Mouse (Mus musculus): ENCODE measurements at regions not wholly inside any gene's neighbourhood (a gene's known extent, or its start where the extent isn't known, plus 50 kb on each side); places are given as distances from the start of the nearest gene placed in this dataset.

DNA sequence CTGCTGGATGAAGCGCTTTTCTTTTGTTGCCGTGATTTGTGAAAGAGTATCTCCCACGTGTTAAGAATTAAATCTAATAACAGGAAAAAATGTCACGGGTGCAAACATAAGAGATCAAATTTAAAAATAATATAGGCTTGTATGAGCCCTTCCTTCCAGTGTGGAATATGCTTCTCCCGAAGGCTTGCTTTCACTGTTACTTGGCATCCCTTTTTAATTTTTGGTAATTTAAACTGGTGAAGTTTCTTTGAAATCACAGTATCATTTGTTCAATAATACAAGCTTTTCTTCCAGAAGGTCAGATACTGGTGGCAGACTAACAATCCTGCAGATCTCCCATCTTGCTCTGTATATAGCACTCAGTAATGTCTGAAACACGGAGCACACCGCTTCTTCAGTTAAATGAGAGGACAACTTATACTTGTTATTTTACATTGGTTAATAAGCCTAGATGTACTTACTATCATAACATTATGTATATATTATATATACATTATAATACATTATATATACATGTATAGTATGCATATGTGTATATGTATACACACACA is 98.2 kb downstream of the Plk2 start:
- Histone ChIP-seq H3K79me2 (ENCODE audit: control insufficient read depth, insufficient read depth) (no peaks in the 10 kb centered on the region), H3K4me2 (ENCODE audit: low read depth) (no peak overlapping the region)

DNA sequence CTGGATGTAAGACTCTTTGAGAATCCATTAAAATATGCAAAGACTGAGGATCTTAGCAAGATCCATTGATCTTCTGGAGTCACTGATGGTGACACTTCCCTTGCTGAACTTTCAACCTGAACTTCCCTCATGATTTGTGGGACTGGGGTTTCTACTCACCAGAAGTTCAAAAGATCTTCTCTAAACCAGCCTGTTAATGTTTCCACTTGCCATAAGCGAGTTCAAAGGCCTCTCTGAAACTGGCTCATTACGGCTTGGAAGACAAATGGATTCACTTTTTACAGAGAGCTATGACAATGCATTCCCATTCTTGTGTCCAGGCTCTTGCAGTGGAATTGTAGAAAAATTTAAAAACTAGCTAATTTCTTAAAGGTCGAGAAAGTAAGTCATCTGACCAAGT is 102.6 kb downstream of the Plk2 start:
- H3K4me3 ChIP-seq: no peak overlapping the region
- TF ChIP-seq TCF12 (IDR thresholded peaks at IDR 0.05; ENCODE audit: insufficient read depth, poor library complexity, severe bottlenecking): no peak
- TF ChIP-seq USF1 (IDR thresholded peaks at IDR 0.05; ENCODE audit: low read depth): no peak
- TF ChIP-seq SRF (IDR thresholded peaks at IDR 0.05; ENCODE audit: control insufficient read depth, insufficient read length, low read depth): no peak
- TF ChIP-seq E2F4 (IDR thresholded peaks at IDR 0.05; ENCODE audit: insufficient read depth): no peak
- no peak for TF ChIP-seq MYOG (IDR thresholded peaks at IDR 0.05; ENCODE audit: control insufficient read depth in 1 of 3, insufficient read depth in 1 of 3, insufficient read length in 2 of 3, low read depth in 2 of 3)
- TF ChIP-seq MAX (IDR thresholded peaks at IDR 0.05; ENCODE audit: low read depth): no peak
- TF ChIP-seq CEBPB (IDR thresholded peaks at IDR 0.05; ENCODE audit: insufficient read depth, poor library complexity, severe bottlenecking): no peak
- TF ChIP-seq REST (IDR thresholded peaks at IDR 0.05; ENCODE audit: insufficient read depth, insufficient read length): no peak
- TF ChIP-seq POLR2AphosphoS2 (IDR thresholded peaks at IDR 0.05; ENCODE audit: insufficient read length, low read depth): no peak
- TF ChIP-seq TCF3 (IDR thresholded peaks at IDR 0.05; ENCODE audit: insufficient read length, low read depth): no peak
- TF ChIP-seq POLR2A (IDR thresholded peaks at IDR 0.05; ENCODE audit: insufficient read length, low read depth): no peak
- no peak for TF ChIP-seq MYOD1 (IDR thresholded peaks at IDR 0.05; ENCODE audit: control insufficient read depth in 1 of 3, insufficient read length in 2 of 3, low read depth in 2 of 3)

More for the DNA sequence above, 98.2 kb downstream of the Plk2 start:
- H3K4me3 ChIP-seq: no peak overlapping the region
- H3ac ChIP-seq (ENCODE audit: control insufficient read depth, insufficient read length): no peak overlapping the region
- no peak for TF ChIP-seq REST (IDR thresholded peaks at IDR 0.05; ENCODE audit: insufficient read depth, insufficient read length)
- H3K36me3 ChIP-seq (ENCODE audit: control insufficient read depth, insufficient read depth): no peaks in the 10 kb centered on the region
- no peaks in the 10 kb centered on the region for H3K27me3 ChIP-seq (ENCODE audit: control insufficient read depth, insufficient read depth, insufficient read length)

DNA sequence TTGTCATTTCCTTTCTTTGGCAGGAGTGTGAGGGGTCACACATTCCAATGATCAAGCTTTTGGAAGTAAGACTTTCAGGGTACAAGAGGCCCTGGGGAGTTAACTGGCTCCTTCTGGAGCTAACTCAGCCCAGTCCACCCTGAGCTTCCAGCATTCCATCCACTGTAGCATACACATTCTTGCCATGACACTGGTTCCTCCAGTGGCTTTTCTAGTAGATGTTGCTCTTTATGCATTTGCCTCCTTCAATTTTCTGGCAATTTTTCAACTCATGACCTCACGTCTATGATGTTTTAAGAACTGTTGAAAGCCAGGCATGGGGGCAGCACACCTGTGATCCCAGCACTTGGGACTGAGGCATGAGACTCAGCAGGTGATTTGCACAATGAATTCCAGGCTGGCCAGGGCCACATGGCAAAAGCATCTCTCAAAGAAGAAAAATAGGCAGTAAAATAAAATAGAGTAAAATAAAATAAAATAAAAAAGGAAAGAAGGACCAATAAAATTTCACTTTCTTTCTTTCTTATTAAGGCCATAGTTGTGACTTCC is 113.0 kb downstream of the Plk2 start:
- Histone ChIP-seq H3K79me2 (ENCODE audit: control insufficient read depth, insufficient read depth) (no peaks in the 10 kb centered on the region), H3ac (ENCODE audit: control insufficient read depth, insufficient read length) (no peak overlapping the region), H3K36me3 (ENCODE audit: control insufficient read depth, insufficient read depth) (no peaks in the 10 kb centered on the region), H3K27me3 (ENCODE audit: control insufficient read depth, insufficient read depth, insufficient read length) (no peaks in the 10 kb centered on the region), H3K4me2 (ENCODE audit: low read depth) (no peak overlapping the region), H3K4me3 (no peak overlapping the region)
- TF ChIP-seq TCF3 (IDR thresholded peaks at IDR 0.05; ENCODE audit: insufficient read length, low read depth) (no peak), MYOD1 (IDR thresholded peaks at IDR 0.05; ENCODE audit: control insufficient read depth in 1 of 3, insufficient read length in 2 of 3, low read depth in 2 of 3) (no peak), E2F4 (IDR thresholded peaks at IDR 0.05; ENCODE audit: insufficient read depth) (no peak), TCF12 (IDR thresholded peaks at IDR 0.05; ENCODE audit: insufficient read depth, poor library complexity, severe bottlenecking) (no peak), USF1 (IDR thresholded peaks at IDR 0.05; ENCODE audit: low read depth) (no peak), POLR2AphosphoS2 (IDR thresholded peaks at IDR 0.05; ENCODE audit: insufficient read length, low read depth) (no peak), CEBPB (IDR thresholded peaks at IDR 0.05; ENCODE audit: insufficient read depth, poor library complexity, severe bottlenecking) (no peak), MYOG (IDR thresholded peaks at IDR 0.05; ENCODE audit: control insufficient read depth in 1 of 3, insufficient read depth in 1 of 3, insufficient read length in 2 of 3, low read depth in 2 of 3) (no peak), MAX (IDR thresholded peaks at IDR 0.05; ENCODE audit: low read depth) (no peak), REST (IDR thresholded peaks at IDR 0.05; ENCODE audit: insufficient read depth, insufficient read length) (no peak), POLR2A (IDR thresholded peaks at IDR 0.05; ENCODE audit: insufficient read length, low read depth) (no peak)

More for the DNA sequence above, 102.6 kb downstream of the Plk2 start:
- Histone ChIP-seq H3ac (ENCODE audit: control insufficient read depth, insufficient read length) (no peak overlapping the region), H3K27me3 (ENCODE audit: control insufficient read depth, insufficient read depth, insufficient read length) (no peaks in the 10 kb centered on the region), H3K36me3 (ENCODE audit: control insufficient read depth, insufficient read depth) (no peaks in the 10 kb centered on the region), H3K79me2 (ENCODE audit: control insufficient read depth, insufficient read depth) (no peaks in the 10 kb centered on the region), H3K4me2 (ENCODE audit: low read depth) (no peak overlapping the region)

DNA sequence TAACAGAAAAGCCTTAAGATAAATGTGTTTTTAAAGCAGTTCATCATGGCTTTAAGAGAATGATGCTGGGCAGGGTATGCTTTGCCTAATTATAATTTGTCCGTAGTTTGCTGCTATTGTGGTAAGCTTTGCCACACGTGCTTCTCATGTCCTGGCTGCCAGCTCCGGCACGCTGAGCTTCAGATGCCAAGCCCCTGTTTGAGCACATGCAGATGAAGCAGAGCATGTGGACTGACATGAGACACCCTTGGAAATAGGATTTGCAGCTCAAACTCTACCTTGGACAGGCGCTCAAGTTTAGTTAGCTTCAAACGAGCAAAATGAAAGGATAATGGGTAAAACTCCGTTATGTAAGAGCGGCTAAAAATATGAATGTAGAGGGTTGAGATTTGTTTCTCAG is 123.1 kb downstream of the Plk2 start:
- Histone ChIP-seq H3K4me3 (no peak overlapping the region), H3K36me3 (ENCODE audit: control insufficient read depth, insufficient read depth) (no peaks in the 10 kb centered on the region), H3K27me3 (ENCODE audit: control insufficient read depth, insufficient read depth, insufficient read length) (no peaks in the 10 kb centered on the region), H3K4me2 (ENCODE audit: low read depth) (no peak overlapping the region), H3K79me2 (ENCODE audit: control insufficient read depth, insufficient read depth) (no peaks in the 10 kb centered on the region), H3ac (ENCODE audit: control insufficient read depth, insufficient read length) (no peak overlapping the region)
- TF ChIP-seq E2F4 (IDR thresholded peaks at IDR 0.05; ENCODE audit: insufficient read depth) (no peak), SRF (IDR thresholded peaks at IDR 0.05; ENCODE audit: control insufficient read depth, insufficient read length, low read depth) (no peak), USF1 (IDR thresholded peaks at IDR 0.05; ENCODE audit: low read depth) (no peak), REST (IDR thresholded peaks at IDR 0.05; ENCODE audit: insufficient read depth, insufficient read length) (no peak), POLR2A (IDR thresholded peaks at IDR 0.05; ENCODE audit: insufficient read length, low read depth) (no peak), CEBPB (IDR thresholded peaks at IDR 0.05; ENCODE audit: insufficient read depth, poor library complexity, severe bottlenecking) (no peak), MYOG (IDR thresholded peaks at IDR 0.05; ENCODE audit: control insufficient read depth in 1 of 3, insufficient read depth in 1 of 3, insufficient read length in 2 of 3, low read depth in 2 of 3) (no peak), TCF3 (IDR thresholded peaks at IDR 0.05; ENCODE audit: insufficient read length, low read depth) (no peak), POLR2AphosphoS2 (IDR thresholded peaks at IDR 0.05; ENCODE audit: insufficient read length, low read depth) (no peak), TCF12 (IDR thresholded peaks at IDR 0.05; ENCODE audit: insufficient read depth, poor library complexity, severe bottlenecking) (no peak), MYOD1 (IDR thresholded peaks at IDR 0.05; ENCODE audit: control insufficient read depth in 1 of 3, insufficient read length in 2 of 3, low read depth in 2 of 3) (no peak), MAX (IDR thresholded peaks at IDR 0.05; ENCODE audit: low read depth) (no peak)

- Histone ChIP-seq H3K36me3 (ENCODE audit: control insufficient read depth, insufficient read depth) (no peaks in the 10 kb centered on the region), H3K27me3 (ENCODE audit: control insufficient read depth, insufficient read depth, insufficient read length) (no peaks in the 10 kb centered on the region), H3ac (ENCODE audit: control insufficient read depth, insufficient read length) (no peak overlapping the region), H3K4me2 (ENCODE audit: low read depth) (no peak overlapping the region), H3K79me2 (ENCODE audit: control insufficient read depth, insufficient read depth) (no peaks in the 10 kb centered on the region), H3K4me3 (no peak overlapping the region)
- TF ChIP-seq TCF3 (IDR thresholded peaks at IDR 0.05; ENCODE audit: insufficient read length, low read depth) (no peak), POLR2AphosphoS2 (IDR thresholded peaks at IDR 0.05; ENCODE audit: insufficient read length, low read depth) (no peak), TCF12 (IDR thresholded peaks at IDR 0.05; ENCODE audit: insufficient read depth, poor library complexity, severe bottlenecking) (no peak), SRF (IDR thresholded peaks at IDR 0.05; ENCODE audit: control insufficient read depth, insufficient read length, low read depth) (no peak), USF1 (IDR thresholded peaks at IDR 0.05; ENCODE audit: low read depth) (no peak), REST (IDR thresholded peaks at IDR 0.05; ENCODE audit: insufficient read depth, insufficient read length) (no peak), E2F4 (IDR thresholded peaks at IDR 0.05; ENCODE audit: insufficient read depth) (no peak), MYOG (IDR thresholded peaks at IDR 0.05; ENCODE audit: control insufficient read depth in 1 of 3, insufficient read depth in 1 of 3, insufficient read length in 2 of 3, low read depth in 2 of 3) (no peak), POLR2A (IDR thresholded peaks at IDR 0.05; ENCODE audit: insufficient read length, low read depth) (no peak), CEBPB (IDR thresholded peaks at IDR 0.05; ENCODE audit: insufficient read depth, poor library complexity, severe bottlenecking) (no peak), MAX (IDR thresholded peaks at IDR 0.05; ENCODE audit: low read depth) (no peak), MYOD1 (IDR thresholded peaks at IDR 0.05; ENCODE audit: control insufficient read depth in 1 of 3, insufficient read length in 2 of 3, low read depth in 2 of 3) (no peak)
Observed at GRCm38 (mm10) chr13:110522974-110523373, 128.1 kb downstream of the Plk2 start.

Data from myocyte (in vitro differentiated cells).